Mouse (Mus musculus) left cerebral cortex, adult 18-20 months (tissue): ENCODE results near the gene Itga4. TPM values are rescaled to one million over a fixed set of nuclear protein-coding genes. Genes with fewer than 3 reads are reported as not detected.

Experiments
- DNase-seq, 2 experiments: peaks; one replicate each; pipeline ENCODE4 v3.0.0; 2021 to 2022; ENCODE audit warnings: low spot score in 2 of 2, mixed read lengths in 1 of 2
- total RNA-seq, 2 experiments: library from RNA; stranded (reverse); gene quantifications; 2 replicates each; pipeline ENCODE4 v1.2.3; 2021

The Itga4 gene
- total RNA-seq, 2 experiments from 2014 or later = 11.5 to 11.6 TPM

DNA sequence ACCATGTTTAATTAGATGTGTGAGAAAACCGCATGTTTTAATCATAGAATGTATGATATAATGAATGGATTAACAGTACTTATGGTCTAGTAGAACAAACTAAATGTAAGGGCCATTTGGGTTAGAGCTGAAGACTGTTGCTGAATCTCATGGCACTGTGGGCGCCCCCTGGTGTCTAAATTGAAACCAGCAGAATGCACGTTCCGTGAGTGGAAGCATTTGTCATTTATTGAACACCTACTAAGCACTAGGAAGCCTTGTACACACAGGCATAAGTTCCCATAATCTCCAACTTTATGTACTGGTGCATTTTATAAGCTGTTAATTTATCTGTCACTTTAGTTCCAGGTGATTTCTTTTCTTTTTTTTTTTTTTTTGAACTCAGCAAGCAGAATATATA is 10.4 kb downstream of the Itga4 start:
- DNase-seq = peak; percentile 61 to 76

DNA sequence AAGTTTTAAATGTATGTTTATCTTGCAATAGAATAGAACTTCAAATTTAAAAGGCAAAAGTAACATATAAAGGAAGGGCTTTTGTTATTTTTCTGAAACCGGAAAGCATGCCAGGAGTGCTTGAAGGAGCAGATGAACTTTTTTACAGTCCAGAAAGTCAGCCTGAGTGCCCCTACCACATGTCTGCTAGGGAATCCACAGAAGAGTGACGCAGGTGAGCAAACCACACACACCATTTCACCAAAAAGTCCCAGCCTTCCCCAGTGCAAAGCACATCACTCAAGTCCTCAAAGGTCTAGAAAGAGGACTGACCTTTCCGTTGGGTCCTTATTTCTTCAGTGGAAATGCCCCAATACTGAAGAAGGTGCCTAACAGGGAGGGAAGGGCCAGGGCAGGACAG is 11.3 kb downstream of the Itga4 start:
- no peak for DNase-seq

DNA sequence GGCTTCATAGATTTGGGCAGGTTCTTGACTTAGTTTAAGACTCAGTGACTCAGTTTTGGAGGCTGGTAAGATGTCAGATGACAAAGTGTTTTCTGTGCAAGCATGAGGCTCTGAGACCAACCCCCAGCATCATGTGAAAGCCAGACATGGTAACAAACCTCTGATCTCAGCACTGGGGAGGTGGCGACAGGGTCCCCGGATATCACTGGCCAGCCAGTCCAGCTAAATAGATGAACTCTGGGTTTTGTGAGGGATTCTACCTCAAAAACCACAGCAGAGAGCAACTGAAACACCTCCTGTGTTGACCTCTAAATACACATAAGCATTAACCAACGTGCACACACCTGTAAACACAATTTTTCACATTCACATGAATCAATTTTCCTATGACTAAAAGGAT is 12.0 kb downstream of the Itga4 start:
- DNase-seq = no peak

DNA sequence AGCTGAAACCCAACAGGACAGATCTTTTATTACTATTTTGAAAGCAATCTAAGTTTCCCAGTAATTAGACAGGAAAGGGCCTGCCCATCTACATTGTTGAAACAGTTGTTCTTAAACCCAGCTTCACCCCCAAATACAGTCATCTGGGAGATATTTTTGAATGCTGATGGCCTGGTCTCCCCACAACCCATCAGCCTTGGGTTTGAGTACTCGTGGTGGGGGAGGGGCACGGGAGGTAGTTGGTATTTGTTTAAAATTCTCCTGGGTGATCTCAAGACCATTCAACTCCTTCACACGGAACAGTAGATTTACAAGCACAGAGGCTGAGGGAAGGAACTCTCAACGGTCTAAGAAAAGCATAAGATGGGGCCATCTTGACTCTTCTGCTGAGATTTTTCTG is 13.6 kb downstream of the Itga4 start:
- no peak for DNase-seq

DNA sequence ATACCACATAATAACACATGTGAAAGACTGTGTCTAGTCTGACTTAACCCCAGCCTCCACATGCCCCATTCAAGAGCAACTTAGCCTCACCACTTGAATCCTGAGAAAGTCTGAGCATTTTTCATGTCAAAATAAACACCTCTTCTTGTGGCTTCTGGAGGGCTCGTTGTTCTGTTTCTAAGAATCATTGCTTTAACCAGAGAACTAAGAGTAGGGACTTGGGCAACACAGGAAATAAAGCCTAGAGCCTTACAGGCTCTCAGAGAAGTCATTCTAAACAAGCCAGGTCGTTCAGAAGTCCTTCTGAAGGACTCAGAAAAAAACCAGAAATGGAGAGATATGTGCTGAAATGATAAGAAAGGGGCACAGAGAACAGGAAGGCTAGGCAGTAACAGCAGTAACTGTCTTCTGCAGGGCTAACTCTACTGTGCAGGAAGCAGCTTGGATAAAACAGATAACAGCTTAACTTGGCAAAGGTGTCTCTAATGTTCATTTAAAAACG is 14.9 kb downstream of the Itga4 start:
- no peak for DNase-seq

DNA sequence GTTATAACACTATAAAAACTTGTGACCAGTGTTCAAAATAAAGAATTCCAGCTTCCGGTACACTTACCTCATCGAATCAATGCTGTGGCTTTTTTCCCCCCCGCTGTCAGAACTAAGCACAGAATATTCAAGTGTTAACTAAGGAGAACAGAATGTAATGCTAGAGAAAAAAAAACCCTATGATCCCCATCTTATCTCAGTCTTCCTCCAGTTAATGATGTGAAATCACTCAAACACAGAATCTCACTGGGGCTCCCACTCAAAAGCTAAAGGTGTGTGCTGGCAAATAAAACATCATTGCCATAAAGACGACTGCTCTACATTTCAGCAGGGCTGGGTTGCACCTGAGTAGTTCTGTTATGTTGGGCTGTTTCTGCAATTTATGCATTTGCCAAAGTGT is 16.6 kb downstream of the Itga4 start:
- no peak for DNase-seq

DNA sequence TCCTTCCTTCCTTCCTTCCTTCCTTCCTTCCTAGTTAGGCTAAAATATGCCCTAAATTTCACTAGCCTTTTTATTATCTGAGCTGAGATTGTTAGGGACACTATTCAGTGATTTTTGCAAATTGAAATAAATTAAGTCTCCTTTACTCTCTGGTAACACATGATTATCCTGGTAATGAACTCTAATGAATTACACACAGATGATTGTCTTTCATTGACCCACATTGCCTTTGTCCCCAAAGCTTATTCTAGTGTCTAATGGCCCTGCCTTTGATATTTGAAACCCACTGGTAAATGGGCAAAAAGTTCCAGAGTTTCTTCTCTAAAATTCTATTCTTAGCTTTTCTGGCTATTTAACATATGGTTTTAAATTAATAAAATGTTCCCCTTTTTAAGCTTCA is 23.4 kb downstream of the Itga4 start:
- no peak for DNase-seq

DNA sequence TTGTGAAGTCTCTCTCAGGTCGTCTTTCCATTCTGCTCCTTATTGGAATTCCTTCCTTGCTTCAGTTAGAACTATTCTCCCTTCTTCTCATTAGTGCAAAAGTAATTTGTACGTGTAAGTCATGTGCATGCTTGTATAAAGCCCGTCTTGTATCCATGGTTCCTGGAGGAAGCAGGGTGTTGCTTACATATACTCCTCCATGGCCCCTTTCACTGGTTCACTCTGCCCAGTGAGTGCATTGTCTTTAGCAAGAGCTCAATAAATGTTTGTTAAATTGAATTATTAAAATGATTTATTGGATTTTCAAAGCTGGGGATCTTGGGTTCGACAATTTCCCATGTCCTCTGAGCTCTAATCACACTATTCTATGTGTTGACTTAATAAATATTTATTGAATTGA is 29.0 kb downstream of the Itga4 start:
- no peak for DNase-seq

DNA sequence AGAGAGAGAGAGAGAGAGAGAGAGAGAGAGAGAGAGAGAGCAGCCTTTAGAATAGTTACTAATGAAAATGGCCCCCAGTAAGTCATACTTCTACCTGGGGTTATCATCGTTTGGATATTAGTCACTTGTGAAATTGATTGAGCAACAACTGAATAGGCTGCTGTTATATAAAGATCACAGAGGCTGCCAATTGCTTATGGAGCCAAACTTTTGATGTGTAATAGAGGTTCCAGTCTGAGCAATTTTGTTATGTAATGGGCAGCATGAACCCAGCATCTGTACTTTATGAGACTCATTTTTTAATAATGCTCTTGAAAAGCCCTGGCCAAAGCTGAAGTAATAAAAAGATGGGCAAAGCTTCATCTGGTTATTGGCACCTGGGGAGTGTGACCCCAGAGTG is 34.9 kb downstream of the Itga4 start:
- no peak for DNase-seq

DNA sequence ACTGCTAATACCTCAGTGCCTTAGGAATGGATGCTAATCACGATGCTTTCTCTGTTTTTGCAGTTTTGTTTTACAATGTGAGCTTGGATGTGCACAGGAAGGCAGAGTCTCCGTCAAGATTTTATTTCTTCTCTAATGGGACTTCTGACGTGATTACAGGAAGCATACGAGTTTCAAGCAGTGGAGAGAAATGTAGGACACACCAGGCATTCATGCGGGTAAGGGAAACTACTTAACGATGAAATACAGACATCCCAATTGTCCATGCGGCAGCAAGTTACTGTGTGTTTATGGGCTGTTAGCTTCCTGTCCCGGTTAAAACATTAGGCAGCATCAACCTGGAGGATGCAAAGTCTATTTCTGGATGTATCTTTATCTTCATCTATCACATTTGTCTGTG is 36.7 kb downstream of the Itga4 start:
- DNase-seq = no peak

DNA sequence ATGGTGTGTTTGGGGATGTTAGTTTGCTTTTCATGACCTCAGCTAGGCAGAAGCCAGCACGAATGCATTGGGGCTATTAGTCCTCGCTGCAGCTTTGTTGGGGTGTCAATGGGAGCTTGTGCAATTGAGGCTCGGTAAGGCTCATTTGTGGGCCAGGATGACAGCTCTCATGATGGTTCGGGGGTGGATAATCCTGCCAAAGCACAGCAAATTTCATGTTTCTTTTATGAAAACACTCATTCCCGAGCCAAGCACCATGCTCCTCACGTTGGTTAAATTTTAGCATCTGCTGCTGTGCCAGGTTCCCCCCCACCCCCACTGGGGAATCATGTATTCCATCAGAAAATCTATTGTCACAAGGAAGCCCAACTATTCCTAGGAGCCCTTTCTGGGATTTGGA is 37.2 kb downstream of the Itga4 start:
- no peak for DNase-seq

DNA sequence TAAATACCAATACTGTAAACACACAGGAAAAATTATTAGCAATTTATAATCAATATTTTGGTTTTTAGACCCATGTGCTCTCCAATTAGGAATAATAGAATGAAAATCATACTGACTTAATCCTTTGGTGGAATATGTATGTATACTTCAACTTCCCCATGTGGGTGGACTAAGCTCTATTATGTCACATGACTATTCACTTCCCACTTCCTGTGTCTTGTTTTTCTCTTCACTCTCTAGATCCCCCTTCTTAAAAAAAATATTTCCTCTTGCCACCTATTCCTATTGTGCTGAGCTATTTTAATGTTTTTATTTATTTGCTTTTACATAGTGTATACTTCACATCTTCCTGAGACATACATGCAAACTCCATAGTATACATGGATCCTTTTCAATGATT is 47.2 kb downstream of the Itga4 start:
- DNase-seq = no peak

DNA sequence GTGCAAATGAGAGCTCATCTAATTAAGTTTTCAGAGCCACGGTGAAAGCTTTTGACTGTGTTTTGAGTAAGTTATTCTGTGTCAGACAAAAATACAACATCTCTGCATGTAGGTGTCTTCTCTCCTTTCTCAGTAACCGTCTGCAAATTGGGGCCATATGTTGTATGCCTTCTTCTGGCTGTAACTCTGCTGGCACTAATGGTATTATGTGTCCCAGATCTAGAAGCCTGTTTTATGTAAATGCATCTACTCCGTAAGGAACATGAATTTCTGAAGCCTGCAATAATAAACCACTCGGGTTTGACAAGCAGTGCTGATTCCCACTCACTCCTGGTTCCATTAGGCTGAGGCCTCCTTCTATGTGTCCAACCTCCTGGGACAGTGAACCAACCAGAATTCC is 52.3 kb downstream of the Itga4 start:
- DNase-seq = peak; percentile 12 to 23

DNA sequence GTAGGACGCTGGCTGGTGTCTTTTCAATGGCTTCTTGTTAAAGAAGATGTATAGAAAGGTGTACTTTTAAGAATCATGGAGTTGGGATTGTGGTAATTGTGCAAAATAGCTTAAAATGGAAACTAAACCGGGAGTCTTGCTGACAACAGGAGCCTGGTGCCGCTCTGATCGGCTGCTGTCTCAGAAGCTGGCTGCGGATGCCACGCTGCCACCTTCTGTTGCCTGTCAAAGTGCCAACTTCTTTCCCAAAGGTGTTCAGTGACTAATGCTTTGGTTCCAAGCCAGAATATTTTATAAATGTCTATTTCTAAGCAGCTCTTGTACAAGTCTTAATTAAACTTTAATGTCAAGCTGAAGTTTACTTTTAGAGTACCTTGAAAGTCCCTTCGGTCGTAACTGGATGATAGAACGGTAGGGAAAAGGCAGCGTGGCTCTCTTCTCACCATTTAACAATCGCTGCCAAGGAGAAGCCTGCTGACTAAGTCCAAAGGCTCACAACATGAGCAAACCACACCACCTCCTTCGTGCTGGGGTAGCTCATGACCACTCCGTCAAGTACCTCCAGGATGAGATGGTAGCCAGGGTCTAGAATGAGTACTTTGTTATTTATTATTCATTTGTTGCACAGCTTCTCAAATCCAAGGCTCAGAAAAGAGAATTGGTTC is 54.4 kb downstream of the Itga4 start:
- DNase-seq = peak; percentile 26 to 46

DNA sequence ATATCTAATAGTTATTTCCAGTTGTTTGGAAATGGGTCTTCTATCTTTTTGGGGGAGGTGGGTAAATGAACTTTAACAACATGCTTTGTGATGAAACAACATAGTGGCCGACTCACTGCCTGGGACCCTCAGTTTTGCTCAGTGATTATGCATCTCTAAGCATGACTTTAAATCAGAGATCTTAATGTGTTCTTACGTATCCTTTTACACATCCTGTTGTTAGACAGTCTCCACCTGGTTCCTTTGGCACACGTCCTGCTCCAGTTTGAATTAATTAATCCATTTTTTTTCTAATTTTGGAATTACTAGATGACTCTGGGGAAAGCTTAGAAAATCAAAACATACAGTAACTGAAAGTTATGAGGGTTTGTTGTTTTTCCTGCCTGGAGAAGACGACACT is 57.3 kb downstream of the Itga4 start:
- no peak for DNase-seq

DNA sequence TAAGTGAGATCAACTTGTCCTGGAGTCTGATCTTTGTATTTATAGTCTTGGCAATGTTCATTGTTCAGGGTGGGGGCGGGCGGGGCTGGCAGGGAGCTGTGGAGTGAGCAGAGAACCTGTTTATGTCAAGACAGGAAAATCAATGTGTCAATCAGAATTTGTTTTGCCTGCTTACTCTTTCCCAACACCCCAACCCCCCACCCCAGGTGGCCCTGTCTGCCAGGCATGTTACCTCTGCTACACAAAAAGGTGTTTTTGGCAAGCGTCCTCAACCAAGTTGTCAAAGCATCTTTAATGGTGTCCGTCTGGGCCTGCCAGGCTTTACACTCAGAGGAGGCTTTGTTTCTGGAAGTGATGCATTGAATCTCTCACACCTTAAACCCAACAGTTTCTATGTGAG is 59.9 kb downstream of the Itga4 start:
- DNase-seq = no peak

DNA sequence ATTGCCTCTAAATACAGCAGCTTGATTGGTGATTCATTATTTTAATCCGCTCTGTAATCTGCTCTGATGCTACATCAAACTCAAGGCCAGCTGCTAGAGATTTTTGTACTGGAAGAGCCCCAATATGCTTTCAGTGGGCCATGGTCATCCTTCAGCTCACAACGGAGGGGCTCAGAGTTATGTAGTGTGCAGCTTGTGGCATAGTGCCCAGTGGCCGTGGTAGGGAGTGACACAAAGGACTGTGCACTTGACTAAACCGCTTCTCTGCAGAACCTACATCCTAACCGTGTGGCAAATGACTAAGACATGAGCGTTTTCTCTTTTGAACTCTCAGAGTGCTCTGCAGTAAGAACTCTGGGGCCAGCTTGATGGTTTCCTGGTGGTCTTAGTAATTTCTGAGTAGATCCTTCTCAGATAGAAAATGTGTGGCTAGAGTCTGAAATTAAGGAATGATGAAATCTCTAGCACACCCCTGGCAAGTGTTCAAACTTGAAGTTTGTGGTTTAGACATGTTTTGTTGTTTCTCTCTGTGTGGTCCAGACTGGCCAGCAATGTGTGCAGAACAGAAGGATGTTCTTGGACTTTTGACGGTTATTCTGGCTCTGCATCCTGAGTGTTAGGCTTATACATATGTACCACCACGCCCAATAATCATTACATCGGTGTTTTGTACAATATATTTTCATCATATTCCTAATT is 61.1 kb downstream of the Itga4 start:
- no peak for DNase-seq

DNA sequence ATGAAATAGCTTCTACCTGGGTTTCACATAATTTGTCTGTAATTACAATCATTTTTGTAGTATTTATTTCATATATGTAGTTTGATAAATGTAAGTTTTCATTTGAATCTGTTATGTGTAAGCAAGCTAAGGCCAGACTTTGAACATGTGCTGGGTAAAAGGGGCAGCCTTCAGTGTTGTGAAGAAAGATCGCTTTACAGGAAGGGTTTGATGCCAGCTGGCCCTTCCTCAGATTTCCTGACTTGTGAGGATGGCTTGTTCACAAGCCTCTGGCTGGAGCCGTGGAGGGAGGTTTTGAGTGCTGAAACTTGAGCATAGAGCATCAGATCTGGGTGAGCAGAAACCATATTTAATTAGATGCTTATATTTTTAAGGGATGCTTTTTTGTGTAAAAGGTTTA is 72.9 kb downstream of the Itga4 start:
- DNase-seq = no peak

DNA sequence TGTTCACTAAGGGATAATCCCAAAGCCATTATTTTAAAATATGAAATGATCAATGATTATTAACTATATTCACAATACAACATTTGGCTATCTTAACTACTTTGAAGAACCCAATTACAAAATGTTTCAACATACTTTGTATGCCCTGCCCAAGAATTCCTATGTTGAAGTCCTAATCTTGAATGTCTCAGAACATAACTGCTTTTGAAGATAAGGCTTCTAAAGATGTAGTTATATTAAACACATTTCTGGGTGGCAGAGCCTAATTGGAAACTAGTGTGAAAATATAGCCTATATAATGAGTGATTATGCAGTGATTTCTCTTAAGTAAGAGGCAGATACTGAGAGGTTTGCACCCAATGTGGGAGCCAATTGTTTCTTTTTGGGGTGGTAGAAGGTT is 79.4 kb downstream of the Itga4 start:
- no peak for DNase-seq

DNA sequence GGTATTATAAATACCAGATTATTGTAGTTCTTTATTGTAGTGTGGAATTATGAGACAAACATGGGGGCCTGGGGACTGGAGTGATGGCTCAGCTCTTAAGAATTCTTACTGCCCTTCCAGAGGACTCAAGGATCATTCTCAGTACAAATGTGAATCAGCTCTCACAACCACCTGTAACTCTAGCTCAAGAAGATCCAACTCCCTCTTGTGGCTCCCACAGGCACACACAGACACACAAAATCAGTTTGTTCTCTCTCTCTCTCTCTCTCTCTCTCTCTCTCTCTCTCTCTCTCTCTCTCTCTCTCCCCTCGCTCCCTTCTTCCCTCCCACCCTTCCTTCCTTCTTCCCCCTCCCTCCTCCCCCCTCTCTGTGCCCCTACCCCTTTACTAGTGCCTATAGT is 80.9 kb downstream of the Itga4 start:
- no peak for DNase-seq

DNA sequence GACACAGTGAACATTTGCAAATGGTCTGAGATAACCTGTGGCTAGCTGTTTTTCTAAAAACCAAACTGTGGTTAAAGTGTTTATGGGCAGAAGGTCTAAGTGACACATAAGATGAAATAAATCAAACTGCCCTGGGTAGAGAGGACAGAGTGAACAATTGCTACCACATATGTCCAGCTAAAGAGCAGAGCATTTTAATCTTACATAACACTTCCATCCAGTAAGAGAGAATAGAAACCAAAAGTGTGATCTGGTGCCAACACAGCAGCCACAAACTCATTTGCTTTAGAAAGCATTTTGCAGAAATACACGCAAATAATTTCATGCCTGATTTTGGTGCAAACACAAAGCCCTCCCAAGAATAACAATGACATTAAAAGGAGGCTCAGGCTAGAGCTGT is 83.8 kb downstream of the Itga4 start:
- DNase-seq = no peak

DNA sequence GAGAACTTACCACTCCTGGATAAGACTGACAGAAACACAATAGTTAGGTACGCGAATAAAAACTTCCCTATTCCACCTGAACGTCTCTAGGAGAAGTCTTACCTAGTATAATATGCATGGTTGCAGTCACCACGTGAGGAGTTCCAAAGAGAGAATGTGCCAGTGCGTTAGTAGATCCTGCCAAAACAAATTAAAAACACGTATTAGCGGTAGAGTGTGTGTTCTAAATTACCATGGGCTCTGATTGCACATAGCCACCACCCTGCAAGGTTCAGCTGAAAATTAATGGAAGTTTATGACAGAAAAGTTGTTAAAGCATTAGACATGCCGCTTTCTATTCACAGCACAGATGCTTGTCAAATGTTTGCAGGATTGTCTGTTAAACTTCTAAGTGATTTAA is 87.9 kb downstream of the Itga4 start:
- DNase-seq = no peak
